21 mouse cellular contexts compared by ENCODE assay signal in the genomic region with DNA sequence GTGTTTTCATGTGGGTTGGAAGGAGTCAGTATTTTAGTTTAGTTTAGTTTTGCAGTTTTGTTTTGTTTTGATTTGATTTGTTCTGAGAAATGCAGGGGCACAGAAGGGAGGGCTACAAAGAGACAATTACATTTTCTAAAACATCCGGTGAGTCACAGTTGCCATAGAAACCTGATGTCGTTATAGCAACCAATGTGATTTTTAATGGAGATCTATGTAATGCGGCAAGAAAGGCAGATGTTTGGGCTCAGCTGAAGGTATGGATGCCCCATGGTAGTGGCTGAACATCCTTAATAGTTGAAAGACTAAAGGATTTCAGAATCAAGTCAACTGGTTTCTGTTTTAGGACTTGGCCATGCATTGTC. TPM values are rescaled to one million over a fixed set of nuclear protein-coding genes. Genes with fewer than 3 reads are reported as not detected.
DNase-seq lines count a peak whose midpoint lies in the region; ATAC-seq and TF ChIP-seq lines count a peak whose summit lies in the region.
"Had no signal": no experiment of that assay in that cellular context is flagged by ENCODE, and none has a peak within 500 bp of the region (broad histone marks: within the 10 kb centered on the region; RNA-seq: fewer than 3 reads in every experiment).

No protein-coding gene starts in this region.

- no peaks in the 10 kb centered on the region for H3K4me1 ChIP-seq in hindbrain, embryonic 13.5 days (replicated peaks)
- no peaks in the 10 kb centered on the region for H3K4me1 ChIP-seq in hindbrain, embryonic 12.5 days
- peaks cover 4% of the 10 kb centered on the region; the same call in 1 of the 2 replicates for H3K4me1 ChIP-seq in midbrain, embryonic 13.5 days (replicated peaks)
- H3K4me1 ChIP-seq in midbrain, embryonic 11.5 days (ENCODE audit: control insufficient read depth, insufficient read depth, low read length) = no peaks in the 10 kb centered on the region
- H3K4me1 ChIP-seq in forebrain, embryonic 16.5 days (replicated peaks; ENCODE audit: control insufficient read depth, insufficient read depth, low read length) = no peaks in the 10 kb centered on the region
- no peaks in the 10 kb centered on the region for H3K4me1 ChIP-seq in midbrain, postnatal 0 days (ENCODE audit: insufficient read depth, low read length)
- H3K4me1 ChIP-seq: limb, embryonic 13.5 days; megakaryocyte, embryonic 14.5 days had no signal

- no peaks in the 10 kb centered on the region for H3K9me3 ChIP-seq in hindbrain, embryonic 13.5 days
- H3K9me3 ChIP-seq in hindbrain, embryonic 12.5 days (replicated peaks) = no peaks in the 10 kb centered on the region
- no peaks in the 10 kb centered on the region for H3K9me3 ChIP-seq in midbrain, embryonic 13.5 days
- no peaks in the 10 kb centered on the region for H3K9me3 ChIP-seq in midbrain, embryonic 11.5 days (ENCODE audit: control insufficient read depth, low read length)
- H3K9me3 ChIP-seq in forebrain, embryonic 16.5 days (ENCODE audit: control insufficient read depth, low read length) = no peaks in the 10 kb centered on the region
- no peaks in the 10 kb centered on the region for H3K9me3 ChIP-seq in midbrain, postnatal 0 days (ENCODE audit: low read length)
- H3K9me3 ChIP-seq: limb, embryonic 13.5 days; megakaryocyte, embryonic 14.5 days had no signal

- no peak overlapping the region for H3K27ac ChIP-seq in hindbrain, embryonic 13.5 days
- H3K27ac ChIP-seq in hindbrain, embryonic 12.5 days = no peak overlapping the region
- H3K27ac ChIP-seq in midbrain, embryonic 13.5 days = 0 out of 2 replicates have a peak overlapping the region, but pooled peaks have one; percentile 47
- H3K27ac ChIP-seq in midbrain, embryonic 11.5 days (ENCODE audit: low read depth, low read length) = no peak overlapping the region
- H3K27ac ChIP-seq in forebrain, embryonic 16.5 days (ENCODE audit: low read length) = no peak overlapping the region
- H3K27ac ChIP-seq in midbrain, postnatal 0 days (ENCODE audit: low read depth, low read length) = peak overlapping the region; percentile 1; the same call in 1 of the 2 replicates
- H3K27ac ChIP-seq: limb, embryonic 13.5 days; stomach, postnatal 0 days had no signal

- H3K9ac ChIP-seq in hindbrain, embryonic 13.5 days = no peak overlapping the region
- H3K9ac ChIP-seq in hindbrain, embryonic 12.5 days = no peak overlapping the region
- no peak overlapping the region for H3K9ac ChIP-seq in midbrain, embryonic 13.5 days (replicated peaks)
- H3K9ac ChIP-seq in midbrain, embryonic 11.5 days (ENCODE audit: low read length) = no peak overlapping the region
- H3K9ac ChIP-seq in forebrain, embryonic 16.5 days (replicated peaks; ENCODE audit: low read depth, low read length) = no peak overlapping the region
- H3K9ac ChIP-seq in midbrain, postnatal 0 days (replicated peaks; ENCODE audit: low read length, poor library complexity, severe bottlenecking) = no peak overlapping the region
- H3K9ac ChIP-seq: limb, embryonic 13.5 days had no signal

- H3K36me3 ChIP-seq in hindbrain, embryonic 13.5 days = no peaks in the 10 kb centered on the region
- H3K36me3 ChIP-seq in hindbrain, embryonic 12.5 days = no peaks in the 10 kb centered on the region
- H3K36me3 ChIP-seq in midbrain, embryonic 13.5 days = no peaks in the 10 kb centered on the region
- no peaks in the 10 kb centered on the region for H3K36me3 ChIP-seq in midbrain, embryonic 11.5 days (ENCODE audit: control insufficient read depth, insufficient read depth, low read length)
- no peaks in the 10 kb centered on the region for H3K36me3 ChIP-seq in forebrain, embryonic 16.5 days (ENCODE audit: control insufficient read depth, insufficient read depth)
- no peaks in the 10 kb centered on the region for H3K36me3 ChIP-seq in midbrain, postnatal 0 days (ENCODE audit: insufficient read depth, low read length)
- H3K36me3 ChIP-seq: limb, embryonic 13.5 days had no signal

- DNase-seq in midbrain, embryonic 11.5 days (ENCODE audit: low spot score, missing footprints) = no peak
- peak; percentile 51 for DNase-seq in midbrain, postnatal 0 days (ENCODE audit: low spot score)
- DNase-seq in spleen, adult 18-20 months = no peak
- no peak for DNase-seq in thymus, postnatal 4 days
- DNase-seq: adrenal gland, postnatal 36 days; B cell, adult 2 months; cerebellum, postnatal 10 days; heart, postnatal 10 days; lung, postnatal 10 days; thymus, postnatal 14 days had no signal

- 51% methylated on average over 3 of the region's 3 CpGs for WGBS in hindbrain, embryonic 13.5 days
- 54% methylated on average over 3 of the region's 3 CpGs for WGBS in hindbrain, embryonic 12.5 days
- WGBS in midbrain, embryonic 13.5 days = 48% methylated on average over 3 of the region's 3 CpGs
- WGBS in midbrain, embryonic 11.5 days = 55% methylated on average over 3 of the region's 3 CpGs
- 33% methylated on average over 3 of the region's 3 CpGs for WGBS in forebrain, embryonic 16.5 days
- 27% methylated on average over 3 of the region's 3 CpGs for WGBS in midbrain, postnatal 0 days

- peaks cover 8% of the 10 kb centered on the region; the same call in 1 of the 2 replicates for H3K27me3 ChIP-seq in hindbrain, embryonic 13.5 days
- H3K27me3 ChIP-seq in hindbrain, embryonic 12.5 days = no peaks in the 10 kb centered on the region
- 0 out of 2 replicates have a peak, but pooled peaks cover 4% of the 10 kb centered on the region for H3K27me3 ChIP-seq in midbrain, embryonic 13.5 days
- no peaks in the 10 kb centered on the region; the same call in 1 of the 2 replicates for H3K27me3 ChIP-seq in midbrain, embryonic 11.5 days (ENCODE audit: control insufficient read depth, insufficient read depth, low read length)
- H3K27me3 ChIP-seq in forebrain, embryonic 16.5 days (replicated peaks; ENCODE audit: control insufficient read depth, insufficient read depth, low read length) = no peaks in the 10 kb centered on the region
- no peaks in the 10 kb centered on the region; the same call in 1 of the 2 replicates for H3K27me3 ChIP-seq in midbrain, postnatal 0 days (ENCODE audit: insufficient read depth, low read length)

- no peak for TF ChIP-seq CTCF in midbrain, postnatal 0 days (IDR thresholded peaks at IDR 0.05)

- no peak overlapping the region for H3K4me2 ChIP-seq in hindbrain, embryonic 13.5 days
- no peak overlapping the region for H3K4me2 ChIP-seq in hindbrain, embryonic 12.5 days (replicated peaks)
- no peak overlapping the region for H3K4me2 ChIP-seq in midbrain, embryonic 13.5 days (replicated peaks)
- H3K4me2 ChIP-seq in midbrain, embryonic 11.5 days = no peak overlapping the region
- H3K4me2 ChIP-seq in forebrain, embryonic 16.5 days (ENCODE audit: low read length) = no peak overlapping the region
- peak overlapping the region; percentile 22 for H3K4me2 ChIP-seq in midbrain, postnatal 0 days (ENCODE audit: low read depth, low read length, poor library complexity, severe bottlenecking)
- H3K4me2 ChIP-seq: limb, embryonic 13.5 days had no signal

- H3K4me3 ChIP-seq in hindbrain, embryonic 13.5 days = no peak overlapping the region
- no peak overlapping the region for H3K4me3 ChIP-seq in hindbrain, embryonic 12.5 days
- no peak overlapping the region for H3K4me3 ChIP-seq in midbrain, embryonic 13.5 days (replicated peaks)
- no peak overlapping the region for H3K4me3 ChIP-seq in midbrain, embryonic 11.5 days (ENCODE audit: low read depth, low read length)
- no peak overlapping the region for H3K4me3 ChIP-seq in forebrain, embryonic 16.5 days (replicated peaks; ENCODE audit: low read length)
- no peak overlapping the region for H3K4me3 ChIP-seq in midbrain, postnatal 0 days (ENCODE audit: low read depth, low read length)
- H3K4me3 ChIP-seq: limb, embryonic 13.5 days; megakaryocyte, embryonic 14.5 days had no signal

- ATAC-seq in hindbrain, embryonic 13.5 days (ENCODE audit: low FRiP score) = peak; percentile 28; the same call in 1 of the 2 replicates
- no peak for ATAC-seq in hindbrain, embryonic 12.5 days (ENCODE audit: low FRiP score)
- peak; percentile 37; the same call in 1 of the 2 replicates for ATAC-seq in midbrain, embryonic 13.5 days
- no peak for ATAC-seq in midbrain, embryonic 11.5 days (ENCODE audit: low FRiP score)
- peak; percentile 67 for ATAC-seq in forebrain, embryonic 16.5 days
- peak; percentile 68; the same call in 1 of the 2 replicates for ATAC-seq in midbrain, postnatal 0 days (ENCODE audit: low FRiP score)

RNA-seq across cellular contexts. Expression of a gene that starts 19.7 kb away (rescaled TPM):
- not detected in 2 replicates for polyA plus RNA-seq in hindbrain, embryonic 13.5 days (2015; fragmentation: Nextera tagmentation; extraction: Ambion mirVana)
- not detected in 2 replicates for polyA plus RNA-seq in hindbrain, embryonic 12.5 days (2016; fragmentation: Nextera tagmentation; extraction: Ambion mirVana)
- not detected in 2 replicates for polyA plus RNA-seq in midbrain, embryonic 13.5 days (2015; fragmentation: Nextera tagmentation; extraction: Ambion mirVana)
- polyA plus RNA-seq in midbrain, embryonic 11.5 days (2014; fragmentation: Nextera tagmentation; extraction: Ambion mirVana) = not detected in 2 replicates
- 0.09 TPM in 1 of 2 replicates, not detected in the other for polyA plus RNA-seq in forebrain, embryonic 16.5 days (2015; fragmentation: Nextera tagmentation; extraction: Ambion mirVana)
- total RNA-seq in midbrain, postnatal 0 days (2014; rRNA removed) = 0.14 and 0.71 TPM in 2 replicates
- 0.05 and 0.10 TPM in 2 replicates for polyA plus RNA-seq in midbrain, postnatal 0 days (2015; fragmentation: Nextera tagmentation; extraction: Ambion mirVana)
- total RNA-seq: adrenal gland, postnatal 36 days; gastrocnemius, adult 8-10 months; heart, postnatal 10 days had no signal
- polyA plus RNA-seq: kidney, embryonic 14.5 days; large intestine, adult 2 months; limb, embryonic 13.5 days; stomach, postnatal 0 days had no signal

RNA-seq across cellular contexts. Expression of a gene that starts 34.1 kb away (rescaled TPM):
- 107 and 114 TPM in 2 replicates for polyA plus RNA-seq in hindbrain, embryonic 13.5 days (2015; fragmentation: Nextera tagmentation; extraction: Ambion mirVana)
- polyA plus RNA-seq in hindbrain, embryonic 12.5 days (2016; fragmentation: Nextera tagmentation; extraction: Ambion mirVana) = 71.4 and 77.7 TPM in 2 replicates
- polyA plus RNA-seq in midbrain, embryonic 13.5 days (2015; fragmentation: Nextera tagmentation; extraction: Ambion mirVana) = 108 and 121 TPM in 2 replicates
- 97.9 and 102 TPM in 2 replicates for polyA plus RNA-seq in midbrain, embryonic 11.5 days (2014; fragmentation: Nextera tagmentation; extraction: Ambion mirVana)
- polyA plus RNA-seq in forebrain, embryonic 16.5 days (2015; fragmentation: Nextera tagmentation; extraction: Ambion mirVana) = 135 and 137 TPM in 2 replicates
- 66.6 and 75.0 TPM in 2 replicates for total RNA-seq in midbrain, postnatal 0 days (2014; rRNA removed)
- polyA plus RNA-seq in midbrain, postnatal 0 days (2015; fragmentation: Nextera tagmentation; extraction: Ambion mirVana) = 189 and 207 TPM in 2 replicates
- total RNA-seq: gastrocnemius, adult 8-10 months had no signal

RNA-seq across cellular contexts. Expression of a gene that starts 36.7 kb away (rescaled TPM):
- 612 and 622 TPM in 2 replicates for polyA plus RNA-seq in hindbrain, embryonic 13.5 days (2015; fragmentation: Nextera tagmentation; extraction: Ambion mirVana)
- polyA plus RNA-seq in hindbrain, embryonic 12.5 days (2016; fragmentation: Nextera tagmentation; extraction: Ambion mirVana) = 351 and 371 TPM in 2 replicates
- 586 and 639 TPM in 2 replicates for polyA plus RNA-seq in midbrain, embryonic 13.5 days (2015; fragmentation: Nextera tagmentation; extraction: Ambion mirVana)
- polyA plus RNA-seq in midbrain, embryonic 11.5 days (2014; fragmentation: Nextera tagmentation; extraction: Ambion mirVana) = 318 and 322 TPM in 2 replicates
- 579 and 667 TPM in 2 replicates for polyA plus RNA-seq in forebrain, embryonic 16.5 days (2015; fragmentation: Nextera tagmentation; extraction: Ambion mirVana)
- 294 and 349 TPM in 2 replicates for total RNA-seq in midbrain, postnatal 0 days (2014; rRNA removed)
- polyA plus RNA-seq in midbrain, postnatal 0 days (2015; fragmentation: Nextera tagmentation; extraction: Ambion mirVana) = 1,179 and 1,237 TPM in 2 replicates
- total RNA-seq: heart, adult 8-10 months had no signal

Comparison
In these comparisons a context has a peak if more than half of its experiments do, and no peak if none do; other contexts are left out.
1. ATAC-seq: peak in hindbrain, embryonic 13.5 days (single experiment), midbrain, embryonic 13.5 days (single experiment), forebrain, embryonic 16.5 days (single experiment) and midbrain, postnatal 0 days (single experiment); none in hindbrain, embryonic 12.5 days (single experiment) and midbrain, embryonic 11.5 days (single experiment).
2. H3K27ac ChIP-seq: peak in midbrain, embryonic 13.5 days (single experiment) and midbrain, postnatal 0 days (single experiment); none in hindbrain, embryonic 13.5 days (single experiment), hindbrain, embryonic 12.5 days (single experiment), midbrain, embryonic 11.5 days (single experiment) and forebrain, embryonic 16.5 days (single experiment).